ENCODE assay signal across 8 mouse cellular contexts in the genomic region with DNA sequence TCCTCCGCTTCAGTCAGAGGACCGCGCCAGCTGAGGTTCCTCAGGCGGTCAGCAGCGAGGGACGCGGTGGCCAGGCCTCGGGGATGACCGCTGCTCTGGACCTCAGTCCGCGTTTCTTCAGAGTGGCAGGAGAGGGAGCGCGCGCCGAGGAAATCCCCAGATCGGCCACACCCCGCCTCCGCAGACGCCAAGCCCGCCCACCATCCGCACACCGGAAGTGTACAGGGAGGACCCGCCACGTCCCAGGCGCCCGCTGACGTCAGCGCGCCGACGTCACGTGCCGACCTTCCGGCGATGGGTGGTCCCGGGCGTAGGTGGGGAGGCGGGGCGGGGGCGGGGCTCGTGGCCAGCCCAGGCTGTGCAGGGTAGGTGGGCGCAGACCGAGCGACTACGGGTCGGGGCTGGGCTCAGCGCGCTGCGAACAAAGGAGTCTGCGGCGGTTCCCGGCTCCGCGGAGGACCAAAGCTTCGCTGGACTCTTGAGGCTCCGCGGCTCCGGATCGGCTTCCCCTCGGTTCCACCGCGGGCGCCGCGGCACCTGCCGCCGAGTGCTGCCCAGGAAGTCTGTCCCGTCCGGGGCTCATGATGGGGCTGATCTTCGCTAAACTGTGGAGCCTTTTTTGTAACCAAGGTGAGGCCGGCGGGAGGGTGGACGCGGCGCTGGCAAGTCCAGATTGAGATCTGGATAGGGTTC. TPM values are rescaled to one million over a fixed set of nuclear protein-coding genes. Genes with fewer than 3 reads are reported as not detected.
DNase-seq lines count a peak whose midpoint lies in the region; ATAC-seq and TF ChIP-seq lines count a peak whose summit lies in the region.

TSS of gene Nsun6 (minus strand) at position 125 of the 693 bp plus-strand sequence.

- H3K9me3 ChIP-seq in hindbrain, embryonic 12.5 days (replicated peaks), result no peaks in the 10 kb centered on the region

- peak within 1 kb of the TSS; percentile 94 for H3K9ac ChIP-seq in hindbrain, embryonic 12.5 days

- ATAC-seq in Patski, result peak; percentile 99
- ATAC-seq in hindbrain, embryonic 12.5 days (ENCODE audit: low FRiP score), result peak; percentile 100

- peak within 1 kb of the TSS; percentile 97 for H3K27ac ChIP-seq in hindbrain, embryonic 12.5 days

- peak within 1 kb of the TSS; percentile 66 for H3K4me2 ChIP-seq in hindbrain, embryonic 12.5 days (replicated peaks)

- POLR2A ChIA-PET in Patski (lab: Charles Lee), result no interaction called here

- DNase-seq in Patski (ENCODE audit: low read depth, low spot score), result peak; percentile 60
- peak; percentile 98 to 99 for DNase-seq in cerebellum, postnatal 10 days
- DNase-seq in frontal cortex, postnatal 10 days (ENCODE audit: low spot score in 2 of 2), result peak; percentile 95
- DNase-seq in layer of hippocampus, postnatal 14 days (ENCODE audit: low spot score in 2 of 2), result peak; percentile 90 to 97
- DNase-seq in lung, postnatal 10 days, result peak; percentile 98
- DNase-seq in ovary, postnatal 14 days (ENCODE audit: low spot score), result peak; percentile 94
- peak; percentile 95 to 96 for DNase-seq in thymus, postnatal 10 days (ENCODE audit: low spot score in 2 of 2)

- H3K4me1 ChIP-seq in hindbrain, embryonic 12.5 days, result peaks cover 21% of the 10 kb centered on the region

- in situ Hi-C loops in Patski (cut with MboI; ENCODE audit: low pct_unique_long_range_greater_than_20kb), result no loop called here

- CTCF ChIA-PET in Patski (lab: Charles Lee), result no interaction called here

- TF ChIP-seq CTCF in Patski (IDR thresholded peaks at IDR 0.05), result peak; percentile 41

- H3K4me3 ChIP-seq in hindbrain, embryonic 12.5 days, result peak within 1 kb of the TSS; percentile 85

- 0 out of 2 replicates have a peak, but pooled peaks cover 2% of the 10 kb centered on the region for H3K36me3 ChIP-seq in hindbrain, embryonic 12.5 days

- under 1% methylated on average over 74 of the region's 75 CpGs for WGBS in hindbrain, embryonic 12.5 days

- H3K27me3 ChIP-seq in Patski, result no peaks in the 10 kb centered on the region
- no peaks in the 10 kb centered on the region for H3K27me3 ChIP-seq in hindbrain, embryonic 12.5 days

RNA-seq across cellular contexts. Expression of gene Nsun6, which starts in this region (rescaled TPM):
- polyA plus RNA-seq in Patski (2021), result 4.3 TPM
- polyA plus RNA-seq in hindbrain, embryonic 12.5 days (2016; fragmentation: Nextera tagmentation; extraction: Ambion mirVana), result 14.2 and 16.1 TPM in 2 replicates
- total RNA-seq in layer of hippocampus, postnatal 14 days (2021), result 10 to 100 TPM; 10.2 to 11.5 TPM

Comparison
In these comparisons a context has a peak if more than half of its experiments do, and no peak if none do; other contexts are left out.
1. Peak in every context shown above with its lines: DNase-seq, ATAC-seq, H3K4me3 ChIP-seq and H3K27ac ChIP-seq.